Mouse (Mus musculus) mature B cell (primary cell): ENCODE data around the gene Dnah2.

Experiments
- in situ Hi-C: fragments of 300-500 bp; cut with MboI; formaldehyde crosslinking; loops from 2 replicates; pipeline ENCODE4 v1.14.3; 2019

Dnah2 gene

GRCm38 (mm10) chr11:69418481-69419442 is 130.1 kb downstream of the Dnah2 start:
- in situ Hi-C loops = no loop called here

- in situ Hi-C loops = no loop called here
These were observed 131.2 kb downstream of the Dnah2 start for GRCm38 (mm10) chr11:69417449-69418384.

GRCm38 (mm10) chr11:69416921-69417448 is 131.9 kb downstream of the Dnah2 start:
- in situ Hi-C loops = no loop called here

- in situ Hi-C loops = no loop called here
These were observed 132.4 kb downstream of the Dnah2 start for GRCm38 (mm10) chr11:69416509-69416908.

GRCm38 (mm10) chr11:69415668-69416451 is 133.1 kb downstream of the Dnah2 start:
- in situ Hi-C loops = no loop called here

- in situ Hi-C loops = no loop called here
These were observed 133.6 kb downstream of the Dnah2 start for GRCm38 (mm10) chr11:69415327-69415667.

GRCm38 (mm10) chr11:69414421-69415326 is 134.2 kb downstream of the Dnah2 start:
- in situ Hi-C loops = no loop called here

GRCm38 (mm10) chr11:69413221-69414181 is 135.4 kb downstream of the Dnah2 start, which contains the start of gene Kdm6b:
TSS of gene Kdm6b (minus strand) at chr11:69413675.
- in situ Hi-C loops = no loop called here

- in situ Hi-C loops = no loop called here
These were observed 136.4 kb downstream of the Dnah2 start for GRCm38 (mm10) chr11:69412548-69412947.

GRCm38 (mm10) chr11:69411538-69412203 is 137.2 kb downstream of the Dnah2 start:
- in situ Hi-C loops = no loop called here

GRCm38 (mm10) chr11:69411073-69411535 is 137.8 kb downstream of the Dnah2 start:
- in situ Hi-C loops = no loop called here

- in situ Hi-C loops = no loop called here
These were observed 138.4 kb downstream of the Dnah2 start for GRCm38 (mm10) chr11:69410310-69411072.

GRCm38 (mm10) chr11:69410045-69410309 is 138.9 kb downstream of the Dnah2 start:
- in situ Hi-C loops = no loop called here

- in situ Hi-C loops = no loop called here
These were observed 139.4 kb downstream of the Dnah2 start for GRCm38 (mm10) chr11:69409378-69410044.

- in situ Hi-C loops = no loop called here
These were observed 140.2 kb downstream of the Dnah2 start for GRCm38 (mm10) chr11:69408541-69409377.

GRCm38 (mm10) chr11:69407724-69408004 is 141.2 kb downstream of the Dnah2 start:
- in situ Hi-C loops = no loop called here
